ENCODE assay signal across 15 mouse cellular contexts in genomic region chr11:49006785-49007184, GRCm38 (mm10). TPM values are rescaled to one million over a fixed set of nuclear protein-coding genes. Genes with fewer than 3 reads are reported as not detected.
A peak's percentile ranks its signal among the peaks of the same experiment; 100 is the strongest.
DNase-seq lines count a peak whose midpoint lies in the region; ATAC-seq and TF ChIP-seq lines count a peak whose summit lies in the region.
"Not testable (repeated sequence)": the region's sequence is repeated elsewhere in the genome, so short reads cannot be mapped to it uniquely, and the experiment has no call there.
"Had no signal": no experiment of that assay in that cellular context is flagged by ENCODE, and none has a peak within 500 bp of the region (broad histone marks: within the 10 kb centered on the region; RNA-seq: fewer than 3 reads in every experiment).

No protein-coding gene starts in this region.

- H3K36me3 ChIP-seq in kidney, adult 2 months (ENCODE audit: control insufficient read depth, insufficient read depth, low read length); liver, embryonic 16.5 days (ENCODE audit: control insufficient read depth, insufficient read depth); lung, embryonic 15.5 days; myocyte (ENCODE audit: control insufficient read depth, insufficient read depth): not testable (repeated sequence)

- CTCF ChIA-PET in Patski (lab: Charles Lee) = not testable (repeated sequence)

- not testable (repeated sequence) for TF ChIP-seq CTCF in Patski (IDR thresholded peaks at IDR 0.05); kidney, adult 2 months (conservative IDR thresholded peaks at IDR 0.05; ENCODE audit: insufficient read depth, insufficient read length, low read depth, low read length)

- not testable (repeated sequence) for H3ac ChIP-seq in myocyte (ENCODE audit: control insufficient read depth, insufficient read length)

- H3K9me3 ChIP-seq in liver, embryonic 16.5 days (replicated peaks; ENCODE audit: control insufficient read depth, low read length); lung, embryonic 15.5 days: not testable (repeated sequence)

- TF ChIP-seq POLR2A in kidney, adult 2 months (IDR thresholded peaks at IDR 0.05; ENCODE audit: low read depth, low read length); myocyte (IDR thresholded peaks at IDR 0.05; ENCODE audit: insufficient read length, low read depth): not testable (repeated sequence)

- POLR2A ChIA-PET in Patski (lab: Charles Lee) = not testable (repeated sequence)

- WGBS in kidney, adult 2 months = 0% methylated on average over 1 of the region's 1 CpGs
- 36% methylated on average over 1 of the region's 1 CpGs for WGBS in liver, embryonic 16.5 days (ENCODE audit: insufficient replicate concordance)
- WGBS in lung, embryonic 15.5 days = 0% methylated on average over 1 of the region's 1 CpGs

- H3K4me1 ChIP-seq in kidney, adult 2 months (ENCODE audit: control insufficient read depth, insufficient read depth, low read length); liver, embryonic 16.5 days (ENCODE audit: control insufficient read depth, low read depth, low read length); lung, embryonic 15.5 days: not testable (repeated sequence)

- DNase-seq in Patski (ENCODE audit: low read depth, low spot score) = not testable (repeated sequence)
- DNase-seq in heart, adult 11 months = peak; percentile 80
- DNase-seq in kidney, adult 2 months = peak; percentile 42

- H3K27me3 ChIP-seq in Patski; kidney, adult 2 months (replicated peaks; ENCODE audit: control insufficient read depth, insufficient read depth, low read length); liver, embryonic 16.5 days (ENCODE audit: control insufficient read depth, insufficient read depth, low read depth, low read length); lung, embryonic 15.5 days; myocyte (ENCODE audit: control insufficient read depth, insufficient read depth, insufficient read length): not testable (repeated sequence)

- in situ Hi-C loops in Patski (cut with MboI; ENCODE audit: low pct_unique_long_range_greater_than_20kb) = not testable (repeated sequence)

- not testable (repeated sequence) for H3K4me3 ChIP-seq in kidney, adult 2 months (ENCODE audit: insufficient read depth, low read depth, low read length); liver, embryonic 16.5 days (ENCODE audit: low read depth, low read length); lung, embryonic 15.5 days; myocyte

- peak; percentile 17 for ATAC-seq in Patski
- peak; percentile 58; the same call in 1 of the 2 replicates for ATAC-seq in liver, embryonic 16.5 days (ENCODE audit: low read depth)
- ATAC-seq in lung, embryonic 15.5 days (ENCODE audit: borderline replicate concordance, extremely low read depth, low FRiP score, low TSS enrichment) = not testable (repeated sequence)

- not testable (repeated sequence) for H3K27ac ChIP-seq in kidney, adult 2 months (ENCODE audit: insufficient read depth, low read depth, low read length); liver, embryonic 16.5 days (ENCODE audit: low read length)
- 0 out of 2 replicates have a peak overlapping the region, but pooled peaks have one; percentile 41 for H3K27ac ChIP-seq in lung, embryonic 15.5 days

- not testable (repeated sequence) for H3K4me2 ChIP-seq in liver, embryonic 16.5 days (ENCODE audit: low read depth, low read length); lung, embryonic 15.5 days
- H3K4me2 ChIP-seq in myocyte (ENCODE audit: low read depth) = peak overlapping the region; percentile 24

- H3K9ac ChIP-seq in liver, embryonic 16.5 days (ENCODE audit: low read depth, low read length); lung, embryonic 15.5 days: not testable (repeated sequence)

- not testable (repeated sequence) for H3K79me2 ChIP-seq in myocyte (ENCODE audit: control insufficient read depth, insufficient read depth)

RNA-seq across cellular contexts. Expression of gene Tgtp1, which starts 12.8 kb away (rescaled TPM):
- polyA plus RNA-seq in Patski (2021) = 0.59 TPM
- 3.7 and 5.5 TPM in 2 replicates for polyA plus RNA-seq in kidney, adult 2 months (2012; rRNA removed)
- 0.89 and 1.8 TPM in 2 replicates for polyA plus RNA-seq in liver, embryonic 16.5 days (2015; fragmentation: Nextera tagmentation; extraction: Ambion mirVana)
- polyA plus RNA-seq in lung, embryonic 15.5 days (2015; fragmentation: Nextera tagmentation; extraction: Ambion mirVana) = 0.52 and 2.0 TPM in 2 replicates
- 0.04 TPM for polyA plus RNA-seq in myocyte (2012; fragmentation: generic; extraction: Trizol)
- polyA plus RNA-seq: embryonic facial prominence, embryonic 12.5 days; erythroblast, embryonic 14.5 days; forebrain, embryonic 12.5 days; forebrain, embryonic 15.5 days; hindbrain, embryonic 12.5 days; hindbrain, embryonic 15.5 days had no signal

RNA-seq across cellular contexts. Expression of gene Gm12185, which starts 14.8 kb away (rescaled TPM):
- polyA plus RNA-seq in Patski (2021) = 0.68 TPM
- 0.08 and 0.33 TPM in 2 replicates for polyA plus RNA-seq in kidney, adult 2 months (2012; rRNA removed)
- 0.02 TPM in 1 of 2 replicates, not detected in the other for polyA plus RNA-seq in liver, embryonic 16.5 days (2015; fragmentation: Nextera tagmentation; extraction: Ambion mirVana)
- polyA plus RNA-seq in lung, embryonic 15.5 days (2015; fragmentation: Nextera tagmentation; extraction: Ambion mirVana) = 0.05 TPM in 1 of 2 replicates, not detected in the other
- polyA plus RNA-seq in myocyte (2012; fragmentation: generic; extraction: Trizol) = 0.10 TPM
- polyA plus RNA-seq: embryonic facial prominence, embryonic 12.5 days; erythroblast, embryonic 14.5 days; forebrain, embryonic 12.5 days; forebrain, embryonic 15.5 days; heart, embryonic 10.5 days; heart, embryonic 14.5 days; heart, postnatal 0 days; hindbrain, embryonic 12.5 days; hindbrain, embryonic 15.5 days had no signal

RNA-seq across cellular contexts. Expression of gene 9930111J21Rik1, which starts 27.6 kb away (rescaled TPM):
- polyA plus RNA-seq in Patski (2021) (0.62 TPM), myocyte (2012; fragmentation: generic; extraction: Trizol) (1.1 TPM)
- 2.0 and 3.1 TPM in 2 replicates for polyA plus RNA-seq in kidney, adult 2 months (2012; rRNA removed)
- 1.1 and 1.4 TPM in 2 replicates for polyA plus RNA-seq in liver, embryonic 16.5 days (2015; fragmentation: Nextera tagmentation; extraction: Ambion mirVana)
- 0.45 and 0.69 TPM in 2 replicates for polyA plus RNA-seq in lung, embryonic 15.5 days (2015; fragmentation: Nextera tagmentation; extraction: Ambion mirVana)
- polyA plus RNA-seq: erythroblast, embryonic 14.5 days; heart, embryonic 10.5 days had no signal

RNA-seq across cellular contexts. Expression of gene Olfr56, which starts 28.1 kb away (rescaled TPM):
- 0.06 TPM for polyA plus RNA-seq in Patski (2021)
- polyA plus RNA-seq in kidney, adult 2 months (2012; rRNA removed) = 0.10 and 0.16 TPM in 2 replicates
- 0.06 and 0.07 TPM in 2 replicates for polyA plus RNA-seq in liver, embryonic 16.5 days (2015; fragmentation: Nextera tagmentation; extraction: Ambion mirVana)
- polyA plus RNA-seq in lung, embryonic 15.5 days (2015; fragmentation: Nextera tagmentation; extraction: Ambion mirVana) = 0.05 TPM in 1 of 2 replicates, not detected in the other
- 0.05 TPM for polyA plus RNA-seq in myocyte (2012; fragmentation: generic; extraction: Trizol)
- polyA plus RNA-seq: embryonic facial prominence, embryonic 12.5 days; forebrain, embryonic 12.5 days; forebrain, embryonic 15.5 days; heart, embryonic 10.5 days; heart, embryonic 14.5 days; heart, postnatal 0 days; hindbrain, embryonic 12.5 days; hindbrain, embryonic 15.5 days had no signal

RNA-seq across cellular contexts. Expression of gene 9930111J21Rik2, which starts 44.3 kb away (rescaled TPM):
- polyA plus RNA-seq in Patski (2021) (0.86 TPM), myocyte (2012; fragmentation: generic; extraction: Trizol) (1.4 TPM)
- polyA plus RNA-seq in kidney, adult 2 months (2012; rRNA removed) = 1.4 and 2.4 TPM in 2 replicates
- 1.3 and 1.5 TPM in 2 replicates for polyA plus RNA-seq in liver, embryonic 16.5 days (2015; fragmentation: Nextera tagmentation; extraction: Ambion mirVana)
- 0.55 and 1.1 TPM in 2 replicates for polyA plus RNA-seq in lung, embryonic 15.5 days (2015; fragmentation: Nextera tagmentation; extraction: Ambion mirVana)
- polyA plus RNA-seq: erythroblast, embryonic 14.5 days had no signal
